Mouse (Mus musculus) heart, embryonic 12.5 days (tissue): ENCODE results near the gene B3galt6. TPM values are rescaled to one million over a fixed set of nuclear protein-coding genes. Genes with fewer than 3 reads are reported as not detected.

Source experiments
- ATAC-seq: fragments of 200-750 bp; cut with Nextera tagmentation; 2 replicates; pipeline ENCODE4 v1.8.0; 2017; ENCODE audit warnings: moderate TSS enrichment, moderate library complexity; ENCODE audit not compliant: insufficient number of reproducible peaks, low FRiP score
- H3K27ac ChIP-seq: fragments of 300-500 bp; sonication (generic); 2 replicates; pipeline ENCODE4 v1.5.1; 2016; ENCODE audit warnings: mild to moderate bottlenecking, moderate library complexity; ENCODE audit not compliant: poor library complexity, severe bottlenecking
- H3K27me3 ChIP-seq: fragments of 300-500 bp; sonication (generic); replicated peaks from 2 replicates; pipeline ENCODE4 v1.6.1; 2016; ENCODE audit warnings: mild to moderate bottlenecking, moderate library complexity
- H3K36me3 ChIP-seq: fragments of 300-500 bp; sonication (generic); 2 replicates; pipeline ENCODE4 v1.6.1; 2016; ENCODE audit warnings: mild to moderate bottlenecking, moderate library complexity
- H3K4me1 ChIP-seq: fragments of 300-500 bp; sonication (generic); replicated peaks from 2 replicates; pipeline ENCODE4 v1.6.1; 2016; ENCODE audit warnings: mild to moderate bottlenecking
- H3K4me2 ChIP-seq: fragments of 300-500 bp; sonication (generic); 2 replicates; pipeline ENCODE4 v1.6.1; 2016; ENCODE audit warnings: mild to moderate bottlenecking, moderate library complexity
- H3K4me3 ChIP-seq: fragments of 300-500 bp; sonication (generic); 2 replicates; pipeline ENCODE4 v1.5.1; 2016; ENCODE audit warnings: mild to moderate bottlenecking
- H3K9ac ChIP-seq: fragments of 300-500 bp; sonication (generic); 2 replicates; pipeline ENCODE4 v1.6.1; 2016; ENCODE audit warnings: mild to moderate bottlenecking, moderate library complexity
- H3K9me3 ChIP-seq: fragments of 300-500 bp; sonication (generic); replicated peaks from 2 replicates; pipeline ENCODE4 v1.6.1; 2016; ENCODE audit warnings: mild to moderate bottlenecking, moderate library complexity
- WGBS: fragments of 180-500 bp; shearing (Covaris S2); methylation state at CpG from one replicate; pipeline ENCODE4 v1.1.7; 2016; 5-methylcytosine and 5-hydroxymethylcytosine counted together
- polyA plus RNA-seq: library from polyadenylated mRNA; unstranded; fragments of >200 nt; fragmentation: Nextera tagmentation; extraction: Ambion mirVana; gene quantifications from 2 replicates; pipeline ENCODE4 v1.2.1, GENCODE M21; 2016

The B3galt6 gene
- polyA plus RNA-seq, 1 experiment from 2014 or later = 10.3 TPM

GRCm38 (mm10) chr4:156024184-156024583 is 31.7 kb upstream of the B3galt6 start:
- Histone ChIP-seq H3K4me2 (no peak overlapping the region), H3K9ac (no peak overlapping the region), H3K9me3 (no peaks in the 10 kb centered on the region), H3K27me3 (no peaks in the 10 kb centered on the region), H3K4me3 (no peak overlapping the region), H3K4me1 (peaks cover 23% of the 10 kb centered on the region), H3K27ac (no peak overlapping the region), H3K36me3 (peaks cover 49% of the 10 kb centered on the region)
- WGBS = 80% methylated on average over 7 of the region's 7 CpGs
- ATAC-seq = no peak

GRCm38 (mm10) chr4:156023520-156023919 is 31.1 kb upstream of the B3galt6 start:
- Histone ChIP-seq H3K4me2 (no peak overlapping the region), H3K9me3 (no peaks in the 10 kb centered on the region), H3K27ac (no peak overlapping the region), H3K27me3 (no peaks in the 10 kb centered on the region), H3K9ac (no peak overlapping the region), H3K4me3 (no peak overlapping the region), H3K4me1 (peaks cover 23% of the 10 kb centered on the region), H3K36me3 (peaks cover 46% of the 10 kb centered on the region)
- no peak for ATAC-seq
- WGBS = 81% methylated on average over 9 of the region's 9 CpGs

GRCm38 (mm10) chr4:156021942-156022419 is 29.5 kb upstream of the B3galt6 start:
- no peak for ATAC-seq
- Histone ChIP-seq H3K27ac (no peak overlapping the region), H3K36me3 (peaks cover 31% of the 10 kb centered on the region), H3K4me2 (no peak overlapping the region), H3K27me3 (no peaks in the 10 kb centered on the region), H3K9me3 (no peaks in the 10 kb centered on the region), H3K9ac (no peak overlapping the region), H3K4me3 (no peak overlapping the region), H3K4me1 (peaks cover 23% of the 10 kb centered on the region)
- 37% methylated on average over 9 of the region's 9 CpGs for WGBS

GRCm38 (mm10) chr4:156021381-156021780 is 28.9 kb upstream of the B3galt6 start:
- Histone ChIP-seq H3K27ac (no peak overlapping the region), H3K4me1 (peaks cover 20% of the 10 kb centered on the region), H3K36me3 (peaks cover 30% of the 10 kb centered on the region), H3K9me3 (no peaks in the 10 kb centered on the region), H3K4me2 (no peak overlapping the region), H3K4me3 (no peak overlapping the region), H3K9ac (no peak overlapping the region), H3K27me3 (no peaks in the 10 kb centered on the region)
- 62% methylated on average over 3 of the region's 3 CpGs for WGBS
- no peak for ATAC-seq

GRCm38 (mm10) chr4:156019771-156020170 is 27.3 kb upstream of the B3galt6 start:
- no peak for ATAC-seq
- Histone ChIP-seq H3K9me3 (no peaks in the 10 kb centered on the region), H3K9ac (no peak overlapping the region), H3K4me1 (peaks cover 14% of the 10 kb centered on the region), H3K36me3 (peaks cover 40% of the 10 kb centered on the region), H3K27me3 (no peaks in the 10 kb centered on the region), H3K4me2 (no peak overlapping the region), H3K27ac (no peak overlapping the region), H3K4me3 (no peak overlapping the region)
- 85% methylated on average over 12 of the region's 12 CpGs for WGBS

- no peak overlapping the region for H3K4me3 ChIP-seq
- H3K27ac ChIP-seq = no peak overlapping the region
- peaks cover 56% of the 10 kb centered on the region for H3K36me3 ChIP-seq
- 0 out of 2 replicates have a peak, but pooled peaks cover 4% of the 10 kb centered on the region for H3K4me1 ChIP-seq
- H3K9ac ChIP-seq = no peak overlapping the region
- WGBS = 78% methylated on average over 2 of the region's 2 CpGs
- ATAC-seq = no peak; the same call in 1 of the 2 replicates
- no peaks in the 10 kb centered on the region for H3K27me3 ChIP-seq
- H3K9me3 ChIP-seq = no peaks in the 10 kb centered on the region
- no peak overlapping the region for H3K4me2 ChIP-seq
These were observed 22.0 kb upstream of the B3galt6 start for GRCm38 (mm10) chr4:156014436-156014835.

GRCm38 (mm10) chr4:156013637-156014036 is 21.2 kb upstream of the B3galt6 start, which contains the start of gene Tnfrsf4:
TSS of gene Tnfrsf4 (plus strand) at chr4:156013843.
- no peaks in the 10 kb centered on the region for H3K27me3 ChIP-seq
- 0 out of 2 replicates have a peak, but pooled peaks cover 4% of the 10 kb centered on the region for H3K4me1 ChIP-seq
- H3K9ac ChIP-seq = no peak within 1 kb of the TSS
- H3K36me3 ChIP-seq = peaks cover 63% of the 10 kb centered on the region
- WGBS = 81% methylated on average over 8 of the region's 8 CpGs
- no peak for ATAC-seq
- H3K4me3 ChIP-seq = no peak within 1 kb of the TSS
- no peak within 1 kb of the TSS for H3K4me2 ChIP-seq
- no peak within 1 kb of the TSS for H3K27ac ChIP-seq
- no peaks in the 10 kb centered on the region for H3K9me3 ChIP-seq

GRCm38 (mm10) chr4:156008369-156008768 is 15.9 kb upstream of the B3galt6 start:
- no peaks in the 10 kb centered on the region for H3K4me1 ChIP-seq
- H3K27me3 ChIP-seq = no peaks in the 10 kb centered on the region
- H3K9me3 ChIP-seq = no peaks in the 10 kb centered on the region
- 94% methylated on average over 4 of the region's 4 CpGs for WGBS
- H3K9ac ChIP-seq = no peak overlapping the region
- no peak overlapping the region for H3K27ac ChIP-seq
- H3K36me3 ChIP-seq = peaks cover 92% of the 10 kb centered on the region
- ATAC-seq = no peak
- no peak overlapping the region for H3K4me3 ChIP-seq
- no peak overlapping the region for H3K4me2 ChIP-seq

GRCm38 (mm10) chr4:156004109-156004508 is 11.7 kb upstream of the B3galt6 start:
- no peaks in the 10 kb centered on the region for H3K4me1 ChIP-seq
- 84% methylated on average over 3 of the region's 3 CpGs for WGBS
- ATAC-seq = no peak
- no peak overlapping the region for H3K9ac ChIP-seq
- no peaks in the 10 kb centered on the region for H3K9me3 ChIP-seq
- H3K36me3 ChIP-seq = peaks cover 91% of the 10 kb centered on the region
- no peak overlapping the region for H3K4me2 ChIP-seq
- H3K27me3 ChIP-seq = no peaks in the 10 kb centered on the region
- H3K27ac ChIP-seq = no peak overlapping the region
- no peak overlapping the region for H3K4me3 ChIP-seq

GRCm38 (mm10) chr4:155993606-155994005 is 1.2 kb upstream of the B3galt6 start:
- WGBS = 5% methylated on average over 15 of the region's 15 CpGs
- Histone ChIP-seq H3K27me3 (no peaks in the 10 kb centered on the region), H3K9me3 (no peaks in the 10 kb centered on the region), H3K27ac (peak overlapping the region; percentile 93), H3K4me1 (peaks cover 22% of the 10 kb centered on the region), H3K9ac (peak overlapping the region; percentile 82), H3K4me2 (peak overlapping the region; percentile 75), H3K4me3 (peak overlapping the region; percentile 82), H3K36me3 (peaks cover 38% of the 10 kb centered on the region)
- ATAC-seq = no peak

- no peaks in the 10 kb centered on the region for H3K9me3 ChIP-seq
- H3K9ac ChIP-seq = peak overlapping the region; percentile 82
- peaks cover 33% of the 10 kb centered on the region for H3K36me3 ChIP-seq
- ATAC-seq = peak; percentile 89
- peak overlapping the region; percentile 93 for H3K27ac ChIP-seq
- peak overlapping the region; percentile 75 for H3K4me2 ChIP-seq
- H3K4me1 ChIP-seq = peaks cover 27% of the 10 kb centered on the region
- no peaks in the 10 kb centered on the region for H3K27me3 ChIP-seq
- peak overlapping the region; percentile 82 for H3K4me3 ChIP-seq
- WGBS = under 1% methylated on average over 70 of the region's 70 CpGs
These were observed 578 bp upstream of the B3galt6 start for GRCm38 (mm10) chr4:155992906-155993547.

GRCm38 (mm10) chr4:155991908-155992230 is 580 bp downstream of the B3galt6 start:
- Histone ChIP-seq H3K4me2 (peak overlapping the region; percentile 97), H3K9me3 (no peaks in the 10 kb centered on the region), H3K27ac (peak overlapping the region; percentile 91), H3K9ac (peak overlapping the region; percentile 83), H3K4me1 (peaks cover 28% of the 10 kb centered on the region), H3K27me3 (no peaks in the 10 kb centered on the region), H3K4me3 (peak overlapping the region; percentile 82), H3K36me3 (peaks cover 21% of the 10 kb centered on the region)
- no peak for ATAC-seq
- 24% methylated on average over 37 of the region's 37 CpGs for WGBS
